Mouse (Mus musculus): ENCODE data around the gene Tmem248.

DNA sequence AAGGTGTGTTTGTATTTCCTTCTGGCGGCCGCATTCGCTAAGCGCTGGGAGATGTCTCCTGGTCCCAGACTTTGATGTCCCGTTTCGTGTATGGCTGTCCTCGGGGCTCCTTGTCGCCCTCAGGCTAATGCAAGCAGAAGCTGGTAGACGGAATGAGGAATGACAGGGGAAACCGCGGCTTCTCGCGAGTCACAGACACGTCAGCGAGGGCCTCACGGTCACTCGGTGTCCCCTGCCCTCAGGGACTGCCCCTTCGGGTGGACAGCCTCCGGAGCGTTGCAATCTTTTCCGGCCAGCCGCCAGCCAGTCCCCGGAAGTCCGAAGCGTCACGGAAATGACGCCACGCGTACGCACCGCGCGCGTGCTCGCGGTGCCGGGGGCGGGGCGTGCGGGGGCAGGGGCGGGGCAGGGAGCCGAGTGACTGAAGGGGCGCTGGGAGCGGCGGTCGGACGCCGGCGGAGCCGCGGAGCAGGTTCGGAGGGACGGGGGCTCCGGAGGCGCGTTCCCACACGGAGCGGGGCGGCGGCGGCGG lies 45.4 kb upstream of the Tmem248 start, which contains the start of gene Rabgef1:
- TF ChIP-seq CTCF (IDR thresholded peaks at IDR 0.05; ENCODE audit: low read depth, low read length) = no peak
- no peak; the same call in 1 of the 2 replicates for TF ChIP-seq POLR2A (IDR thresholded peaks at IDR 0.05; ENCODE audit: borderline replicate concordance, low read depth, low read length)
